Mouse (Mus musculus) stomach, postnatal 0 days (tissue): ENCODE measurements at regions not wholly inside any gene's neighbourhood (a gene's known extent, or its start where the extent isn't known, plus 50 kb on each side); places are given as distances from the start of the nearest gene placed in this dataset.

Experiments used
- CTCF ChIP-seq: IDR thresholded peaks from 2 replicates; pipeline ENCODE4 v1.5.1; 2016; ENCODE audit warnings: antibody characterized with exemption, low read depth, mild to moderate bottlenecking, moderate library complexity
- EP300 ChIP-seq: optimal IDR thresholded peaks from 2 replicates; pipeline ENCODE3; 2016; ENCODE audit warnings: antibody characterized with exemption

- TF ChIP-seq CTCF (no peak), EP300 (no peak)
These were observed 342.7 kb downstream of the Fbxo8 start for GRCm38 (mm10) chr8:56893638-56894037.
